Mouse (Mus musculus) regulatory T cell (primary cell): ENCODE data around the gene Foxp1.

Experiments
- in situ Hi-C: fragments of 300-600 bp; cut with MboI, MseI; formaldehyde crosslinking; loops from one replicate; pipeline ENCODE4 v1.15.1; 2025; ENCODE audit warnings: high pct_unique_total_duplicates

The Foxp1 gene

GRCm38 (mm10) chr6:99105979-99106378 lies 416.5 kb downstream of the Foxp1 start:
- in situ Hi-C loops: loop anchor here (5.0 kb wide), 1 partner anchor 36 kb away; no protein-coding TSS in a partner anchor

GRCm38 (mm10) chr6:99104446-99104845 lies 418.1 kb downstream of the Foxp1 start:
- in situ Hi-C loops: no loop called here

GRCm38 (mm10) chr6:99103911-99104310 lies 418.6 kb downstream of the Foxp1 start:
- in situ Hi-C loops: no loop called here

GRCm38 (mm10) chr6:99101489-99101908 lies 421.0 kb downstream of the Foxp1 start:
- in situ Hi-C loops: no loop called here

GRCm38 (mm10) chr6:99100331-99100730 lies 422.2 kb downstream of the Foxp1 start:
- in situ Hi-C loops: no loop called here

GRCm38 (mm10) chr6:99099781-99100180 lies 422.7 kb downstream of the Foxp1 start:
- in situ Hi-C loops: no loop called here

GRCm38 (mm10) chr6:99097191-99097590 lies 425.3 kb downstream of the Foxp1 start:
- in situ Hi-C loops: no loop called here

GRCm38 (mm10) chr6:99096776-99097166 lies 425.8 kb downstream of the Foxp1 start:
- in situ Hi-C loops: no loop called here

GRCm38 (mm10) chr6:99096105-99096775 lies 426.3 kb downstream of the Foxp1 start:
- in situ Hi-C loops: no loop called here

- in situ Hi-C loops: no loop called here
Measured at GRCm38 (mm10) chr6:99095185-99096104, 427.1 kb downstream of the Foxp1 start.

- in situ Hi-C loops: no loop called here
Measured at GRCm38 (mm10) chr6:99094339-99094989, 428.1 kb downstream of the Foxp1 start.

GRCm38 (mm10) chr6:99093856-99094255 lies 428.7 kb downstream of the Foxp1 start:
- in situ Hi-C loops: no loop called here

GRCm38 (mm10) chr6:99093208-99093607 lies 429.3 kb downstream of the Foxp1 start:
- in situ Hi-C loops: no loop called here

- in situ Hi-C loops: no loop called here
Measured at GRCm38 (mm10) chr6:99091799-99092198, 430.7 kb downstream of the Foxp1 start.

- in situ Hi-C loops: no loop called here
Measured at GRCm38 (mm10) chr6:99087598-99087997, 434.9 kb downstream of the Foxp1 start.

GRCm38 (mm10) chr6:99084956-99085355 lies 437.6 kb downstream of the Foxp1 start:
- in situ Hi-C loops: no loop called here

- in situ Hi-C loops: no loop called here
Measured at GRCm38 (mm10) chr6:99081259-99081658, 441.3 kb downstream of the Foxp1 start.

- in situ Hi-C loops: no loop called here
Measured at GRCm38 (mm10) chr6:99079041-99079835, 443.3 kb downstream of the Foxp1 start.

- in situ Hi-C loops: no loop called here
Measured at GRCm38 (mm10) chr6:99078089-99078488, 444.4 kb downstream of the Foxp1 start.

- in situ Hi-C loops: no loop called here
Measured at GRCm38 (mm10) chr6:99073303-99074271, 448.9 kb downstream of the Foxp1 start.
